Mouse (Mus musculus) brain, embryonic 14.5 days (tissue): ENCODE results near the gene 4933415A04Rik.

ENCODE experiments used
- CTCF ChIP-seq: fragments of 200-500 bp; IDR thresholded peaks from 2 replicates; pipeline ENCODE4 v1.5.1; 2012; ENCODE audit warnings: inconsistent platforms, mild to moderate bottlenecking, moderate library complexity, borderline replicate concordance; ENCODE audit not compliant: insufficient read depth, insufficient read length; ENCODE audit errors: extremely low read depth
- POLR2A ChIP-seq: fragments of 200-500 bp; IDR thresholded peaks from 2 replicates; pipeline ENCODE4 v1.6.1; 2012; ENCODE audit warnings: mild to moderate bottlenecking, inconsistent platforms, borderline replicate concordance; ENCODE audit not compliant: poor library complexity, insufficient read depth, insufficient read length, severe bottlenecking; ENCODE audit errors: extremely low read depth

DNA sequence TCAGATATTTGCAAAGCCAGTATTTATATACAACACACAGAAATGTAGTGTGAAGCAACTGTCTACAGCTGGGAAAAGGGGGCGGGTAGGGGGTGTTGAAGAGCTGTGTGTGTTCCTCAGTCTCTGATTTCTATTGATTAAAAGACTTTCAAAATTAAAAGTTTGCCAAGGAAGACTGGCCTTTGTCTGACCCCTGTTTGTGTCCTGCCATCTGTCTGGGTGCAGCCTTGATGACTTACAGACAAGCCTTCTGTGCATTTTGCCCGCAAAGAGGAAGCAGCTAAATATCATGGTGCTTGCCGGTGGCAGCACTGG is 11.8 kb upstream of the 4933415A04Rik start:
- TF ChIP-seq CTCF (no peak), POLR2A (no peak)
